Mouse (Mus musculus): ENCODE measurements at regions not wholly inside any gene's neighbourhood (a gene's known extent, or its start where the extent isn't known, plus 50 kb on each side); places are given as distances from the start of the nearest gene placed in this dataset.

GRCm38 (mm10) chr12:27160063-27160686 lies 182.2 kb downstream of the Sox11 start:
- no peak overlapping the region for H3K27ac ChIP-seq (ENCODE audit: low read depth, low read length)
- no peak overlapping the region for H3K4me2 ChIP-seq (replicated peaks; ENCODE audit: low read depth, low read length)
- H3K27me3 ChIP-seq (ENCODE audit: control insufficient read depth, insufficient read depth, low read length): no peaks in the 10 kb centered on the region
- WGBS: 86% methylated on average over 18 of the region's 18 CpGs
- no peaks in the 10 kb centered on the region; the same call in none of the 2 replicates for H3K4me1 ChIP-seq (replicated peaks; ENCODE audit: control insufficient read depth, insufficient read depth, low read length)
- no peaks in the 10 kb centered on the region for H3K36me3 ChIP-seq (ENCODE audit: control insufficient read depth, insufficient read depth, low read length)
- no peak overlapping the region for H3K9ac ChIP-seq (ENCODE audit: low read depth, low read length)
- no peaks in the 10 kb centered on the region for H3K9me3 ChIP-seq (ENCODE audit: control insufficient read depth, low read length)
- H3K4me3 ChIP-seq (ENCODE audit: low read depth, low read length): no peak overlapping the region
- ATAC-seq (ENCODE audit: low FRiP score) (no peak), DNase-seq (ENCODE audit: low spot score) (no peak)

GRCm38 (mm10) chr12:27159416-27160062 lies 182.8 kb downstream of the Sox11 start:
- Histone ChIP-seq H3K27me3 (ENCODE audit: control insufficient read depth, insufficient read depth, low read length) (no peaks in the 10 kb centered on the region), H3K36me3 (ENCODE audit: control insufficient read depth, insufficient read depth, low read length) (no peaks in the 10 kb centered on the region), H3K4me1 (replicated peaks; ENCODE audit: control insufficient read depth, insufficient read depth, low read length) (peaks cover under 1% of the 10 kb centered on the region), H3K27ac (ENCODE audit: low read depth, low read length) (no peak overlapping the region), H3K4me3 (ENCODE audit: low read depth, low read length) (no peak overlapping the region), H3K4me2 (replicated peaks; ENCODE audit: low read depth, low read length) (no peak overlapping the region), H3K9me3 (ENCODE audit: control insufficient read depth, low read length) (no peaks in the 10 kb centered on the region), H3K9ac (ENCODE audit: low read depth, low read length) (no peak overlapping the region)
- DNase-seq (ENCODE audit: low spot score): no peak
- no peak for ATAC-seq (ENCODE audit: low FRiP score)
- WGBS: 78% methylated on average over 8 of the region's 8 CpGs

GRCm38 (mm10) chr12:27150871-27151853 lies 191.2 kb downstream of the Sox11 start:
- Histone ChIP-seq H3K9me3 (ENCODE audit: control insufficient read depth, low read length) (no peaks in the 10 kb centered on the region), H3K4me3 (ENCODE audit: low read depth, low read length) (no peak overlapping the region), H3K27ac (ENCODE audit: low read depth, low read length) (peak overlapping the region; percentile 92), H3K27me3 (ENCODE audit: control insufficient read depth, insufficient read depth, low read length) (no peaks in the 10 kb centered on the region), H3K36me3 (ENCODE audit: control insufficient read depth, insufficient read depth, low read length) (no peaks in the 10 kb centered on the region), H3K4me1 (replicated peaks; ENCODE audit: control insufficient read depth, insufficient read depth, low read length) (peaks cover 6% of the 10 kb centered on the region; the same call in 1 of the 2 replicates), H3K9ac (ENCODE audit: low read depth, low read length) (peak overlapping the region; percentile 46), H3K4me2 (replicated peaks; ENCODE audit: low read depth, low read length) (0 out of 2 replicates have a peak overlapping the region, but pooled peaks have one; percentile 6)
- ATAC-seq (ENCODE audit: low FRiP score) (peak; percentile 93), DNase-seq (ENCODE audit: low spot score) (peak; percentile 77)
- WGBS: 8% methylated on average over 13 of the region's 13 CpGs

- ATAC-seq (ENCODE audit: low FRiP score) (no peak), DNase-seq (ENCODE audit: low spot score) (no peak)
- Histone ChIP-seq H3K36me3 (ENCODE audit: control insufficient read depth, insufficient read depth, low read length) (no peaks in the 10 kb centered on the region), H3K27ac (ENCODE audit: low read depth, low read length) (peak overlapping the region; percentile 71), H3K4me1 (replicated peaks; ENCODE audit: control insufficient read depth, insufficient read depth, low read length) (peaks cover 7% of the 10 kb centered on the region; the same call in 1 of the 2 replicates), H3K9ac (ENCODE audit: low read depth, low read length) (no peak overlapping the region), H3K27me3 (ENCODE audit: control insufficient read depth, insufficient read depth, low read length) (no peaks in the 10 kb centered on the region), H3K4me3 (ENCODE audit: low read depth, low read length) (no peak overlapping the region), H3K4me2 (replicated peaks; ENCODE audit: low read depth, low read length) (no peak overlapping the region), H3K9me3 (ENCODE audit: control insufficient read depth, low read length) (no peaks in the 10 kb centered on the region)
- WGBS: 71% methylated on average over 8 of the region's 8 CpGs
These were observed 199.1 kb downstream of the Sox11 start for GRCm38 (mm10) chr12:27143310-27143709.

- Histone ChIP-seq H3K9ac (ENCODE audit: low read depth, low read length) (no peak overlapping the region), H3K36me3 (ENCODE audit: control insufficient read depth, insufficient read depth, low read length) (no peaks in the 10 kb centered on the region), H3K27ac (ENCODE audit: low read depth, low read length) (peak overlapping the region; percentile 98), H3K9me3 (ENCODE audit: control insufficient read depth, low read length) (no peaks in the 10 kb centered on the region), H3K4me1 (replicated peaks; ENCODE audit: control insufficient read depth, insufficient read depth, low read length) (peaks cover 7% of the 10 kb centered on the region; the same call in 1 of the 2 replicates), H3K4me3 (ENCODE audit: low read depth, low read length) (no peak overlapping the region), H3K27me3 (ENCODE audit: control insufficient read depth, insufficient read depth, low read length) (no peaks in the 10 kb centered on the region), H3K4me2 (replicated peaks; ENCODE audit: low read depth, low read length) (peak overlapping the region; percentile 31; the same call in 1 of the 2 replicates)
- peak; percentile 84 for ATAC-seq (ENCODE audit: low FRiP score)
- WGBS: 12% methylated on average over 5 of the region's 5 CpGs
- peak; percentile 90 for DNase-seq (ENCODE audit: low spot score)
These were observed 202.1 kb downstream of the Sox11 start for GRCm38 (mm10) chr12:27140335-27140702.

GRCm38 (mm10) chr12:27139683-27140334 lies 202.6 kb downstream of the Sox11 start:
- Histone ChIP-seq H3K36me3 (ENCODE audit: control insufficient read depth, insufficient read depth, low read length) (no peaks in the 10 kb centered on the region), H3K4me2 (replicated peaks; ENCODE audit: low read depth, low read length) (peak overlapping the region; percentile 31; the same call in 1 of the 2 replicates), H3K27ac (ENCODE audit: low read depth, low read length) (peak overlapping the region; percentile 98), H3K4me1 (replicated peaks; ENCODE audit: control insufficient read depth, insufficient read depth, low read length) (peaks cover 7% of the 10 kb centered on the region; the same call in 1 of the 2 replicates), H3K27me3 (ENCODE audit: control insufficient read depth, insufficient read depth, low read length) (no peaks in the 10 kb centered on the region), H3K9ac (ENCODE audit: low read depth, low read length) (peak overlapping the region; percentile 49), H3K9me3 (ENCODE audit: control insufficient read depth, low read length) (no peaks in the 10 kb centered on the region), H3K4me3 (ENCODE audit: low read depth, low read length) (no peak overlapping the region)
- 15% methylated on average over 12 of the region's 13 CpGs for WGBS
- peak; percentile 76 for DNase-seq (ENCODE audit: low spot score)
- peak; percentile 89 for ATAC-seq (ENCODE audit: low FRiP score)

- Histone ChIP-seq H3K27ac (ENCODE audit: low read depth, low read length) (peak overlapping the region; percentile 98), H3K4me3 (ENCODE audit: low read depth, low read length) (no peak overlapping the region), H3K4me1 (replicated peaks; ENCODE audit: control insufficient read depth, insufficient read depth, low read length) (peaks cover 7% of the 10 kb centered on the region; the same call in 1 of the 2 replicates), H3K27me3 (ENCODE audit: control insufficient read depth, insufficient read depth, low read length) (no peaks in the 10 kb centered on the region), H3K4me2 (replicated peaks; ENCODE audit: low read depth, low read length) (0 out of 2 replicates have a peak overlapping the region, but pooled peaks have one; percentile 31), H3K9ac (ENCODE audit: low read depth, low read length) (peak overlapping the region; percentile 49), H3K9me3 (ENCODE audit: control insufficient read depth, low read length) (no peaks in the 10 kb centered on the region), H3K36me3 (ENCODE audit: control insufficient read depth, insufficient read depth, low read length) (no peaks in the 10 kb centered on the region)
- WGBS: 50% methylated on average over 13 of the region's 13 CpGs
- peak; percentile 64 for DNase-seq (ENCODE audit: low spot score)
- ATAC-seq (ENCODE audit: low FRiP score): peak; percentile 82
These were observed 203.4 kb downstream of the Sox11 start for GRCm38 (mm10) chr12:27138663-27139633.

All from hindbrain, embryonic 11.5 days (tissue).